Mouse (Mus musculus): ENCODE measurements around the gene Stx5a. TPM values are rescaled to one million over a fixed set of nuclear protein-coding genes. Genes with fewer than 3 reads are reported as not detected.
"Not testable (repeated sequence)": the region's sequence is repeated elsewhere in the genome, so short reads cannot be mapped to it uniquely, and the experiment has no call there.

Gene Stx5a
- polyA plus RNA-seq, 1 experiment: 32.9 TPM

DNA sequence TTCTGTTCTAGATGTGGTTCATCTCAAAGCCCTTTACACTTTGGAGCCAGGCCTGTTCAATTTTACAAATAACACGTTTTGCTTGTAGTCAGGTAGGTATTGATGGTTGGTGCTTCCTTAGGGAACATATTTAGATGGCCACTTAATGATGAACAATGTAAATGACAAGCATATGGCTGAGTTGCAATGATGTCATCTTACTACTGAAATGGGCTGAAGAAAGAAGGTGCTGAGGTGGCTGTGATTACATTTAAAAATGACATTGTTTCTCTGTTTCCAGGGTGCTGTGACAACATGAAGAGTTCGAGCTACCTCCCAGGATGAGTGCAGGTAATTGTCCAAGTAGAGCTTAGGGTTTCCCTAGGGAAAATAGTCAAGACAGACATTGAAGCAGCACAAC, 16.8 kb upstream of the Stx5a start:
- TF ChIP-seq CEBPB (IDR thresholded peaks at IDR 0.05; ENCODE audit: low read depth) (no peak), CTCF (IDR thresholded peaks at IDR 0.05; ENCODE audit: control insufficient read depth, insufficient read depth, insufficient read length) (no peak), MYOG (IDR thresholded peaks at IDR 0.05; ENCODE audit: control insufficient read depth, extremely low read depth, insufficient read length) (no peak)
- Histone ChIP-seq H3K79me3 (ENCODE audit: low read depth) (peaks cover 53% of the 10 kb centered on the region), H3ac (ENCODE audit: control insufficient read depth, insufficient read length, low read depth) (peak overlapping the region; percentile 94), H3K36me3 (ENCODE audit: control insufficient read depth, insufficient read depth) (peaks cover 38% of the 10 kb centered on the region), H3K4me3 (ENCODE audit: insufficient read depth, poor library complexity, severe bottlenecking) (peak overlapping the region; percentile 93), H3K27me3 (ENCODE audit: control insufficient read depth, insufficient read depth, insufficient read length) (no peaks in the 10 kb centered on the region), H3K79me2 (ENCODE audit: control insufficient read depth, insufficient read depth) (peaks cover 70% of the 10 kb centered on the region)

- Histone ChIP-seq H3K27me3 (ENCODE audit: control insufficient read depth, insufficient read depth, insufficient read length) (no peaks in the 10 kb centered on the region), H3K36me3 (ENCODE audit: control insufficient read depth, insufficient read depth) (peaks cover 33% of the 10 kb centered on the region), H3K79me3 (ENCODE audit: low read depth) (peaks cover 51% of the 10 kb centered on the region), H3K4me3 (ENCODE audit: insufficient read depth, poor library complexity, severe bottlenecking) (peak overlapping the region; percentile 93), H3ac (ENCODE audit: control insufficient read depth, insufficient read length, low read depth) (peak overlapping the region; percentile 94), H3K79me2 (ENCODE audit: control insufficient read depth, insufficient read depth) (peaks cover 64% of the 10 kb centered on the region)
- TF ChIP-seq CTCF (IDR thresholded peaks at IDR 0.05; ENCODE audit: control insufficient read depth, insufficient read depth, insufficient read length) (no peak), MAX (IDR thresholded peaks at IDR 0.05) (no peak), MYOD1 (IDR thresholded peaks at IDR 0.05; ENCODE audit: control insufficient read depth, insufficient read length, low read depth) (no peak), USF1 (IDR thresholded peaks at IDR 0.05; ENCODE audit: low read depth) (no peak), CEBPB (IDR thresholded peaks at IDR 0.05; ENCODE audit: low read depth) (no peak), FOSL1 (IDR thresholded peaks at IDR 0.05; ENCODE audit: insufficient read depth, low read length, poor library complexity, severe bottlenecking) (no peak), MYOG (IDR thresholded peaks at IDR 0.05; ENCODE audit: control insufficient read depth, extremely low read depth, insufficient read length) (no peak)
Observed at GRCm38 (mm10) chr19:8725081-8725613, 16.1 kb upstream of the Stx5a start.

GRCm38 (mm10) chr19:8726609-8727390, 14.4 kb upstream of the Stx5a start:
- no peak overlapping the region for H3K4me3 ChIP-seq (ENCODE audit: insufficient read depth, poor library complexity, severe bottlenecking)

GRCm38 (mm10) chr19:8727495-8728114, 13.6 kb upstream of the Stx5a start:
- H3K27me3 ChIP-seq (ENCODE audit: control insufficient read depth, insufficient read depth, insufficient read length): no peaks in the 10 kb centered on the region
- peaks cover 32% of the 10 kb centered on the region for H3K36me3 ChIP-seq (ENCODE audit: control insufficient read depth, insufficient read depth)
- TF ChIP-seq CEBPB (IDR thresholded peaks at IDR 0.05; ENCODE audit: low read depth) (no peak), MAX (IDR thresholded peaks at IDR 0.05) (peak; percentile 6), MYOD1 (IDR thresholded peaks at IDR 0.05; ENCODE audit: control insufficient read depth, insufficient read length, low read depth) (no peak), FOSL1 (IDR thresholded peaks at IDR 0.05; ENCODE audit: insufficient read depth, low read length, poor library complexity, severe bottlenecking) (no peak), MYOG (IDR thresholded peaks at IDR 0.05; ENCODE audit: control insufficient read depth, extremely low read depth, insufficient read length) (no peak), CTCF (IDR thresholded peaks at IDR 0.05; ENCODE audit: control insufficient read depth, insufficient read depth, insufficient read length) (no peak)
- no peak overlapping the region for H3ac ChIP-seq (ENCODE audit: control insufficient read depth, insufficient read length, low read depth)
- H3K79me2 ChIP-seq (ENCODE audit: control insufficient read depth, insufficient read depth): peaks cover 39% of the 10 kb centered on the region
- peaks cover 27% of the 10 kb centered on the region for H3K79me3 ChIP-seq (ENCODE audit: low read depth)
- no peak overlapping the region for H3K4me3 ChIP-seq (ENCODE audit: insufficient read depth, poor library complexity, severe bottlenecking)

More at GRCm38 (mm10) chr19:8726609-8727390, 14.4 kb upstream of the Stx5a start:
- H3K36me3 ChIP-seq (ENCODE audit: control insufficient read depth, insufficient read depth): peaks cover 32% of the 10 kb centered on the region
- peaks cover 35% of the 10 kb centered on the region for H3K79me3 ChIP-seq (ENCODE audit: low read depth)
- peaks cover 48% of the 10 kb centered on the region for H3K79me2 ChIP-seq (ENCODE audit: control insufficient read depth, insufficient read depth)
- H3K27me3 ChIP-seq (ENCODE audit: control insufficient read depth, insufficient read depth, insufficient read length): no peaks in the 10 kb centered on the region
- no peak overlapping the region for H3ac ChIP-seq (ENCODE audit: control insufficient read depth, insufficient read length, low read depth)
- TF ChIP-seq MAX (IDR thresholded peaks at IDR 0.05) (peak; percentile 3), CTCF (IDR thresholded peaks at IDR 0.05; ENCODE audit: control insufficient read depth, insufficient read depth, insufficient read length) (no peak)

GRCm38 (mm10) chr19:8728335-8729099, 12.7 kb upstream of the Stx5a start:
- H3ac ChIP-seq (ENCODE audit: control insufficient read depth, insufficient read length, low read depth); H3K4me3 ChIP-seq (ENCODE audit: insufficient read depth, poor library complexity, severe bottlenecking); H3K27me3 ChIP-seq (ENCODE audit: control insufficient read depth, insufficient read depth, insufficient read length): not testable (repeated sequence)
- H3K79me3 ChIP-seq (ENCODE audit: low read depth): peaks cover 24% of the 10 kb centered on the region
- H3K36me3 ChIP-seq (ENCODE audit: control insufficient read depth, insufficient read depth): peaks cover 32% of the 10 kb centered on the region
- H3K79me2 ChIP-seq (ENCODE audit: control insufficient read depth, insufficient read depth): peaks cover 34% of the 10 kb centered on the region
